In the genomic region with DNA sequence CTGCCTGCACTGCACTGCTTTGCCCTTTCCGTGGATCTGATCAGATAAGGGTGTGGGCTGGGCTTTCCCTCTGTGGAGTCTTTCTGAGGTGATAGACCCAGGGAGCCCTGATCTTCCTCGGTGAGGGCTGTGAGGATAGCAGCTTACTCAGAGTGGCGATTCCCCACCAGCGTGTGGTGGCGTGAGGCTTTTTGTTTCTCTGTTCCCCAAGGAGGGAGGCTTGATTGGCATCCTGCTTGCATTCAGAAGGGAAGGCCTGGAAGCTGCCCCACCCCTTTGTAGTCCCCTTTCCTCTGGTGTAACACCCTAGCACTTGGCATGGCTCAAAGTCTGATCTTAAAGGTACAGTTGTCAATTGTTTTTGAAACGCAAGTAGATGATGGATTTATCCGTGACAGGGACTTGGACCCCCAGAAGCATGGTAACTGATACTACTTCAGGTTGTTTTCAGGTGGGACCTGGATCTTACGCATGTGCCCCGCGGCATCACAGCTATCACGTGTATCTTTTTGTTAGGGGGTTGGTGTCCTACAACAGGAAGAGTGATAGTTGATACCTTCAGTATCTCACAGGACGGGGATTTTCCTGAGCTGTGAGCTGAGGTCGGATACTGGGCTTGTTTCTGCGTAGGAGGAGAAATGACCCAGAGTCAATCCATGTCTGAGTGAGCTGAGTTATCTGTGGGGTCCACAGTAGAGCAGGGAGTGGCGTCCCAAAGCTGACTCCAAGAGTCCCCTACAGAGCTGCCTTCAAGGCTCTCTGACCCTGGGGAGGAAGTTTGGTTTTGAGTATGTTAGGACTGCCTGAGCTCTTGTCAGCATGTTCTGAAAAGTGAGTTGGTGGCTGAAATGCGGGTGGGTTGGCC, we compare ENCODE assay signal across 8 mouse cellular contexts. TPM values are rescaled to one million over a fixed set of nuclear protein-coding genes. Genes with fewer than 3 reads are reported as not detected.
DNase-seq lines count a peak whose midpoint lies in the region; ATAC-seq lines count a peak whose summit lies in the region.

No protein-coding gene starts in this region.

- ATAC-seq in activated CD4-positive, CD25-positive, alpha-beta regulatory T cell, adult 4 months: peak; percentile 47

- peak; percentile 41 for DNase-seq in layer of hippocampus, adult 9-11 months
- DNase-seq in layer of hippocampus, postnatal 36 days: no peak
- DNase-seq in heart, adult 9 months (ENCODE audit: low spot score in 2 of 2): peak; percentile 78 to 83
- DNase-seq in lung, adult 18-20 months: peak; percentile 76 to 85
- DNase-seq in cerebellum, postnatal 10 days: no peak
- DNase-seq in natural killer cell, adult 2 months (ENCODE audit: low spot score in 2 of 2): no peak
- DNase-seq in spleen, adult 18-20 months: no peak

RNA-seq across cellular contexts. Expression of a gene that starts 36.2 kb away (rescaled TPM):
- total RNA-seq in layer of hippocampus, postnatal 36 days (2021): 10 to 100 TPM; 64.0 to 66.9 TPM
- 10 to 100 TPM; 12.6 to 13.3 TPM for polyA plus RNA-seq in activated CD4-positive, CD25-positive, alpha-beta regulatory T cell, adult 4 months (2017; shearing (Covaris generic))

Comparison
In these comparisons a context has a peak if more than half of its experiments do, and no peak if none do; other contexts are left out.
1. DNase-seq: peak in layer of hippocampus, adult 9-11 months (single experiment), heart, adult 9 months (2 of 2) and lung, adult 18-20 months (2 of 2); none in layer of hippocampus, postnatal 36 days (0 of 2), cerebellum, postnatal 10 days (0 of 2), natural killer cell, adult 2 months (0 of 2) and spleen, adult 18-20 months (0 of 2).